Mouse (Mus musculus) MEL (cell line): ENCODE results near the gene Slmap. TPM values are rescaled to one million over a fixed set of nuclear protein-coding genes. Genes with fewer than 3 reads are reported as not detected.

Experiments
- DNase-seq: peaks from one replicate; pipeline ENCODE4 v3.0.0; 2011; ENCODE audit warnings: low read depth, low spot score
- H3K27ac ChIP-seq: 2 replicates; pipeline ENCODE4 v1.5.1; 2012; ENCODE audit warnings: low read depth, mild to moderate bottlenecking, control low read depth, low read length, moderate library complexity; ENCODE audit not compliant: control insufficient read depth
- H3K27me3 ChIP-seq, 2 experiments: fragments of 150-350 bp in 1 of 2; sonication (generic) in 1 of 2; 2 replicates each; pipeline ENCODE4 v1.6.1; 2012; ENCODE audit warnings: low read length in 2 of 2, mild to moderate bottlenecking in 2 of 2, improper control_type of control experiment in 1 of 2, moderate library complexity in 1 of 2; ENCODE audit not compliant: insufficient read depth in 2 of 2, control insufficient read depth in 1 of 2
- H3K36me3 ChIP-seq, 2 experiments: 2 replicates each; pipeline ENCODE4 v1.6.1; 2012 to 2014; ENCODE audit warnings: low read length in 2 of 2, improper control_type of control experiment in 1 of 2, inconsistent platforms in 1 of 2, mild to moderate bottlenecking in 1 of 2; ENCODE audit not compliant: insufficient read depth in 2 of 2, control insufficient read depth in 1 of 2
- H3K4me1 ChIP-seq, 2 experiments: fragments of 150-350 bp in 1 of 2; sonication (generic) in 1 of 2; 2 replicates each; pipeline ENCODE4 v1.6.1; 2012; ENCODE audit warnings: low read length in 2 of 2, improper control_type of control experiment in 1 of 2, mild to moderate bottlenecking in 1 of 2; ENCODE audit not compliant: insufficient read depth in 2 of 2, control insufficient read depth in 1 of 2
- H3K4me3 ChIP-seq, 2 experiments: fragments of 150-350 bp in 1 of 2; sonication (generic) in 1 of 2; 2 replicates each; pipeline ENCODE4 v1.5.1; 2012; ENCODE audit warnings: low read depth in 2 of 2, low read length in 2 of 2, mild to moderate bottlenecking in 2 of 2, moderate library complexity in 2 of 2, control low read depth in 1 of 2, improper control_type of control experiment in 1 of 2; ENCODE audit not compliant: control insufficient read depth in 1 of 2, insufficient read depth in 1 of 2
- H3K79me2 ChIP-seq: 2 replicates; pipeline ENCODE4 v1.6.1; 2012; ENCODE audit warnings: mild to moderate bottlenecking, low read length, moderate library complexity; ENCODE audit not compliant: control insufficient read depth, poor library complexity, insufficient read depth
- H3K9ac ChIP-seq: 2 replicates; pipeline ENCODE4 v1.6.1; 2012; ENCODE audit warnings: low read depth, mild to moderate bottlenecking, control low read depth, low read length, moderate library complexity; ENCODE audit not compliant: control insufficient read depth, poor library complexity, severe bottlenecking
- H3K9me3 ChIP-seq: fragments of 150-350 bp; sonication (generic); replicated peaks from 2 replicates; pipeline ENCODE4 v1.6.1; 2012; ENCODE audit warnings: mild to moderate bottlenecking, low read length, improper control_type of control experiment, moderate library complexity; ENCODE audit not compliant: insufficient read depth
- BHLHE40 ChIP-seq: IDR thresholded peaks from 2 replicates; pipeline ENCODE4 v1.6.1; 2012; ENCODE audit warnings: low read depth, mild to moderate bottlenecking, inconsistent platforms, low read length, improper control_type of control experiment, borderline replicate concordance
- CHD1 ChIP-seq: IDR thresholded peaks from 2 replicates; pipeline ENCODE4 v1.6.1; 2012; ENCODE audit warnings: low read depth, mild to moderate bottlenecking, inconsistent platforms, low read length, improper control_type of control experiment
- GATA1 ChIP-seq: IDR thresholded peaks from 2 replicates; pipeline ENCODE4 v1.6.1; 2011; ENCODE audit warnings: low read depth, low read length, improper control_type of control experiment
- MAFK ChIP-seq: IDR thresholded peaks from 2 replicates; pipeline ENCODE4 v1.6.1; 2011; ENCODE audit warnings: low read depth, mild to moderate bottlenecking, low read length, improper control_type of control experiment, borderline replicate concordance
- MAX ChIP-seq: IDR thresholded peaks from 2 replicates; pipeline ENCODE4 v1.6.1; 2011; ENCODE audit warnings: low read length, improper control_type of control experiment
- MXI1 ChIP-seq: IDR thresholded peaks from 2 replicates; pipeline ENCODE4 v1.6.1; 2011; ENCODE audit warnings: mild to moderate bottlenecking, low read depth, low read length, improper control_type of control experiment
- RCOR1 ChIP-seq: IDR thresholded peaks from 2 replicates; pipeline ENCODE4 v1.6.1; 2012; ENCODE audit warnings: low read depth, mild to moderate bottlenecking, inconsistent platforms, low read length, improper control_type of control experiment
- SIN3A ChIP-seq: IDR thresholded peaks from 2 replicates; pipeline ENCODE4 v1.6.1; 2012; ENCODE audit warnings: low read length, improper control_type of control experiment, inconsistent platforms
- SMC3 ChIP-seq: IDR thresholded peaks from 2 replicates; pipeline ENCODE4 v1.6.1; 2011; ENCODE audit warnings: low read depth, low read length, improper control_type of control experiment
- TAL1 ChIP-seq: IDR thresholded peaks from 2 replicates; pipeline ENCODE4 v1.6.1; 2012; ENCODE audit warnings: mild to moderate bottlenecking, inconsistent platforms, low read length, moderate library complexity, mixed read lengths
- TBP ChIP-seq: IDR thresholded peaks from 2 replicates; pipeline ENCODE4 v1.8.0; 2011; ENCODE audit warnings: low read depth, low read length, improper control_type of control experiment
- TCF12 ChIP-seq: IDR thresholded peaks from 2 replicates; pipeline ENCODE4 v1.6.1; 2014; ENCODE audit warnings: low read depth, mild to moderate bottlenecking, inconsistent platforms, low read length, improper control_type of control experiment, moderate library complexity
- ZMIZ1 ChIP-seq: IDR thresholded peaks from 2 replicates; pipeline ENCODE4 v1.6.1; 2012; ENCODE audit warnings: low read depth, mild to moderate bottlenecking, inconsistent platforms, low read length, improper control_type of control experiment, moderate library complexity
- ZNF384 ChIP-seq: IDR thresholded peaks from 2 replicates; pipeline ENCODE4 v1.6.1; 2012; ENCODE audit warnings: low read depth, mild to moderate bottlenecking, inconsistent platforms, low read length, improper control_type of control experiment
- polyA plus RNA-seq, 2 experiments: library from polyadenylated mRNA; stranded (reverse) in 1 of 2; unstranded in 1 of 2; fragments of >175 nt in 1 of 2; fragments of >200 nt in 1 of 2; gene quantifications; 2 replicates each; pipeline versions ENCODE4 v1.2.1 to v1.2.4; 2012; ENCODE audit warnings: low replicate concordance in 2 of 2, low read depth in 1 of 2; ENCODE audit not compliant: insufficient read length in 2 of 2, insufficient read depth in 1 of 2, missing spikeins in 1 of 2
- total RNA-seq: library from RNA; depleted of rRNA; stranded (reverse); fragments of 300-350 nt; gene quantifications from 2 replicates; pipeline ENCODE4 v1.2.3, GENCODE M21; 2012

Slmap gene
- total and polyA plus RNA-seq, 3 experiments: 21.4 to 41.9 TPM; not detected in 1

GRCm38 (mm10) chr14:26533267-26533666 is 1.5 kb downstream of the Slmap start:
- TF ChIP-seq SMC3 (no peak), ZMIZ1 (no peak), MAFK (no peak), RCOR1 (no peak), CHD1 (0 out of 2 replicates have a peak, but pooled peaks have one; percentile 83), TCF12 (no peak)
- TF ChIP-seq, all 39 proteins: peak for 1
- Histone ChIP-seq H3K9me3 (no peaks in the 10 kb centered on the region), H3K27me3 (no peaks in the 10 kb centered on the region), H3K79me2 (peaks cover 54% of the 10 kb centered on the region), H3K4me1 (peaks cover 5 to 18% of the 10 kb centered on the region in 2 experiments), H3K9ac (peak overlapping the region; percentile 98), H3K4me3 (peak overlapping the region; percentile 77 to 86), H3K36me3 (peaks cover 2 to 31% of the 10 kb centered on the region in 2 experiments; a peak in 3 of 4 replicates), H3K27ac (no peak overlapping the region; the same call in 1 of the 2 replicates)
- DNase-seq: peak; percentile 51

GRCm38 (mm10) chr14:26532752-26533151 is 2.0 kb downstream of the Slmap start:
- peak; percentile 53 for TF ChIP-seq MXI1
- peak; percentile 24; the same call in 1 of the 2 replicates for TF ChIP-seq SIN3A
- TF ChIP-seq GATA1: no peak
- TF ChIP-seq TAL1: no peak
- peaks cover 5 to 19% of the 10 kb centered on the region in 2 experiments for H3K4me1 ChIP-seq
- peaks cover 2 to 33% of the 10 kb centered on the region in 2 experiments; a peak in 3 of 4 replicates for H3K36me3 ChIP-seq
- H3K27me3 ChIP-seq: no peaks in the 10 kb centered on the region
- peak overlapping the region; percentile 17 for H3K27ac ChIP-seq
- H3K4me3 ChIP-seq: peak overlapping the region; percentile 77 to 86
- peak overlapping the region; percentile 98 for H3K9ac ChIP-seq
- H3K79me2 ChIP-seq: peaks cover 57% of the 10 kb centered on the region
- H3K9me3 ChIP-seq: no peaks in the 10 kb centered on the region
- DNase-seq: peak; percentile 63

- peaks cover 5 to 41% of the 10 kb centered on the region in 2 experiments for H3K36me3 ChIP-seq
- H3K9ac ChIP-seq: peak overlapping the region; percentile 46
Measured at GRCm38 (mm10) chr14:26531410-26532313, 3.1 kb downstream of the Slmap start.

More at GRCm38 (mm10) chr14:26531410-26532313, 3.1 kb downstream of the Slmap start:
- Histone ChIP-seq H3K4me3 (peak overlapping the region; percentile 46 to 77), H3K27ac (no peak overlapping the region; the same call in 1 of the 2 replicates), H3K27me3 (no peaks in the 10 kb centered on the region), H3K9me3 (no peaks in the 10 kb centered on the region), H3K79me2 (peaks cover 65% of the 10 kb centered on the region), H3K4me1 (peaks cover 9 to 23% of the 10 kb centered on the region in 2 experiments)
- TF ChIP-seq MAX: peak; percentile 72; the same call in 1 of the 2 replicates
- peak; percentile 52; the same call in 1 of the 2 replicates for TF ChIP-seq BHLHE40
- TF ChIP-seq MXI1: peak; percentile 87
- no peak for TF ChIP-seq TBP
- peak; percentile 91 for TF ChIP-seq ZNF384
- peak; percentile 48 for DNase-seq
